Mouse (Mus musculus) left cerebral cortex, adult 2 months (tissue): ENCODE results near the gene Ctsw. TPM values are rescaled to one million over a fixed set of nuclear protein-coding genes. Genes with fewer than 3 reads are reported as not detected.
A peak's percentile ranks its signal among the peaks of the same experiment; 100 is the strongest.

ENCODE experiments used
- DNase-seq, 2 experiments: peaks; one replicate each; pipeline ENCODE4 v3.0.0; 2021 to 2022; ENCODE audit warnings: low spot score in 2 of 2, mixed read lengths in 1 of 2; ENCODE audit errors: extremely low spot score in 1 of 2
- H3K27ac ChIP-seq: fragments of 200-600 bp; 2 replicates; pipeline ENCODE4 v1.8.1; 2022
- H3K4me3 ChIP-seq: fragments of 200-600 bp; 2 replicates; pipeline ENCODE4 v1.8.1; 2022
- CTCF ChIP-seq: fragments of 200-600 bp; IDR thresholded peaks from 2 replicates; pipeline ENCODE4 v1.8.1; 2022; ENCODE audit warnings: antibody characterized with exemption, mild to moderate bottlenecking, moderate library complexity
- intact Hi-C: fragments of 180-260 bp; cut with DNase I; formaldehyde crosslinking; loops from one replicate; pipeline ENCODE4 v1.15.1; 2025
- total RNA-seq, 2 experiments: library from RNA; stranded (reverse); gene quantifications; 2 replicates each; pipeline ENCODE4 v1.2.3; 2021

Ctsw gene
- total RNA-seq, 2 experiments from 2014 or later: 0.36 to 0.47 TPM

DNA sequence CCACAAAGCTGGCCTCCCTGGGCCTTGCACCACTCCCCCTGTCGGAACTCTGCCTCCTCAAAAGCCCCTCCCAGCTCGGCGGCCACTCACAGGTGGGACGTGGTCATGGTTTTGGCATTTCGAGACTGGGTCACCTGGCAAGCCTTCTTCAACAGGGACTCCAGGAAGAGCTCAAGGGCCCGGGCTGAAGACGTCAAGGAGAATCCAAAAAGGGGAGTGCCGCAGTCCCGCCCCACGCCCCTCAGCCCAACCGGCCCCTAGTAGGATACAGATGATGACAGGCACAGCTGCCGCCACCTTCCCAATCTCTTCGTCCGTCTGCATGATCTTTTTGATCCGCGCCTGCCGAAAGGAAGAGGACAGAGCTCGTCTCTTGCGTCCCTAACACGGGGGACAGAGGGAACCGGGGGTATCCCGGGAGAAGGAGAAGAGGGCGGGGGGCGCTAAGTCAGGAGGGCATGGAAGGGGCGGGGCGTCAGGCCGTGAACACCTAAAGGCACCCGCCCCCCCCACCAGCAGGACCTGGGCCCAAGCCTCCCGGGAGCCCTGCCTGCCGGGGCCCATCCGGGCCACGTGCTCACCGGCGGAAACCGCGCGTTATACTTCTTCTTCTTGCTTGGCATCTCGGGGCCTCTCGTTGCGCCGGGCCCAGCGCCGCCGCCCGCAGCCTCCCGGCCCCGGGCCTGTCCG is 44.1 kb downstream of the Ctsw start:
- intact Hi-C loops: loop anchor here (1.0 to 2.0 kb wide), 3 partner anchors 33 to 66 kb away; partner anchors contain the start of genes Banf1, Ccdc85b, Cfl1 and Eif1ad
- no peak for TF ChIP-seq CTCF
- Histone ChIP-seq H3K27ac (peak overlapping the region; percentile 89), H3K4me3 (peak overlapping the region; percentile 88)
- peak; percentile 21 to 70 for DNase-seq

DNA sequence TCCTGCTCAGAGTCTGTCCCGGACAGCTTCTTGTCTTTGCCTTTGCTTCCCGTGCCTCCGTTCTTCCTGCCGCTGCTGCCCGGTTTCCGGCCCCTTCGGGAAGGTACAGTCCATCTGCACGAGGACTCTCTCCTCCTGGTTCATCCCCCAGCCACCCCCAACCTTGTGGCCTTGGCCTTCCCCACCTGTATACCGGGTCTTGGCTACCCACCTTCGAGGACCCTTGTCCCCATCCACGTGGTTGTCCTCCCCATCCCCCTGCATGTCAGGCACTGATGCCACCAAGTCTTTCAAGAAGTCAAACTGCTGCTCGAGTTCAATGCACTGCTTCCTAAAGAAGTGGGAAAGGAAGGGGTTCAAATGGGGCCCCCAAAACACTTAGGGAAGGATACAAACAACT is 44.7 kb downstream of the Ctsw start:
- no peak for TF ChIP-seq CTCF
- intact Hi-C loops: no loop called here
- no peak for DNase-seq

DNA sequence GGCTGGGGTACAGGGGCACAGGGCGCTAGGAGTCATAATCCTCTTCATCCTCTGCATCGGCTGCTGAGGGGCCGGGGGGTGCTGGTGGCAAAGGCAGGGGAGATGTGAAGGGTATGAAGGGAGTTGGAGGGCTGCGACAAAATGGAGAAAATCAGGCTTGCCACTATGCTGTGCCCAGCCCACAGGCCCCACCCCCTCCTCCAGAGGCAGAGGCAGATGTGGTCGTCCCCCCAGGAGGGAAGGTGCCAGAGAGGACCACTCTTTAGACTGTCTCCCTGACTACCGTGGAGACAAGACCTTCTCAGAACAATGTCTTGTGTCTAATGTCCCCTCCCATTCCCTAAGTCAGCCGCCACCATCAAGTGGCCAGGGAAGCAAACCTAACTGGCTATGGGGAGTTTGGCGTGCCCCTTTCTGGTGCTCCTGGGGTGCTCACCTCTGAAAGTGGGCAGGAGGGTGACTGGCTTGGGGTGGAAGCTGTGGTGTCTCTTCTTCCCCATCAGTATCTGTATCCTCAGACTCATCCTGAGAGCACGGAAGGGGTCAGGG is 45.3 kb downstream of the Ctsw start:
- Histone ChIP-seq H3K27ac (no peak overlapping the region), H3K4me3 (no peak overlapping the region)
- TF ChIP-seq CTCF: no peak
- intact Hi-C loops: no loop called here
- DNase-seq: no peak

More for the DNA sequence above, 44.7 kb downstream of the Ctsw start:
- H3K4me3 ChIP-seq: peak overlapping the region; percentile 88
- peak overlapping the region; percentile 89; the same call in 1 of the 2 replicates for H3K27ac ChIP-seq

DNA sequence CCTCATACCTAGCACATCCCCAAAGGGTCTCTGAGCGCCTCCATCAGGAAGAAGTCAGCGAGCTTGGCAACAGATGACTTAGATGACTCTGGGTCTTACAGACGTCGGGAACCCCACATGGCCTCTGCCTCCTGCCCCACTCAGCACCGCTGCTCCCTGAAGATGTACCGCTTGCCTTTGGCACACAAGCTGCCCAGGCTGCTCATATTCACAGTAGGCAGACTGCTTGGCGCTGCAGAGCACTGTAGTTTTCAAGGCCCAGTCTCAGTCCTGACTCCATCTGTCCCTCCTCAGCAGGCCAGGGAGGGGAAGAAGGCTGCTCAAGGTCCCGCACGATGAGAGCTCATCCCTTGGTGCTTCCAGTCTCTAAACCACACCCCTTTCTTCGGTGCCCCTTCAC is 46.0 kb downstream of the Ctsw start:
- no peak for TF ChIP-seq CTCF
- intact Hi-C loops: no loop called here
- H3K27ac ChIP-seq: no peak overlapping the region
- no peak for DNase-seq
- no peak overlapping the region for H3K4me3 ChIP-seq

DNA sequence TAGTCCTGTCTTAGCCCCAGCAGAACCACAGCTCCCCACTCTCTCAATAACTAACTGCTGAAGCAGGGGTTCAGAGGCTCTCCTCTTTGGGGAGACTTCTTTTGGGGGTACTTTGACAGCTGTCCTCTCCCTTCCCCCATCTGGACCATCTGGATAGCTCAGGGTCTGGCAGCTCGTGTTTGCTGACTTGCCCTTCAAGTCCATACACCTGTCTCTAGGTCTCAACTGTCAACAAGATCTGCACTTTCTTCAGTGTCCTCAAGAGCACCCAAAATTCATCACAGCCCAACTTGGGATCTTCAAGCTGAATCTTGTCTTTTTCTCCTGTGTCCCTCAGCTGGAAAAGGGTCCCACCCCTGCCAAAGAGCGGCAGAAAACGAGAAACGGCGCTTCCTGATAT is 46.5 kb downstream of the Ctsw start:
- no peak for DNase-seq
- Histone ChIP-seq H3K27ac (no peak overlapping the region), H3K4me3 (no peak overlapping the region)
- intact Hi-C loops: no loop called here
- no peak for TF ChIP-seq CTCF

DNA sequence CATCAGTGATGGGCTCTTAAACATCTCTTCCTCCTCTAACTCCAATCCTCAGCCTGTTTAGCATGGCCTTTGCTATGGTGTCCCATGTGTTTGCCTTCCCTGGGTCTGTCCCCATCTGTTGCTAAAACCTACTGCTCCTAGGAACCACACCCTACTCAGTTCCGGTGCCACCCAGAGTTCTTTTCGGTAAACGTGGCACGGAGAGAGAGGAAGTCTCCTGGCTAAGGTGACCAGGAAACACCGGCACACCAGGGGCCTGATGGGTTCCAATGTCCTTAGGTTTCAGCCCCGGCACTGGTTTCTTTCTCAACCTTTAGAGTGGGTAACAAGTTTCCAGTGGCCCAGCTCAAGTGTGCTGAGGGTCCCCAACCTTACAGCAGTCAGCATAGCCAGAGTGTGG is 47.7 kb downstream of the Ctsw start:
- intact Hi-C loops: no loop called here
- no peak for TF ChIP-seq CTCF
- Histone ChIP-seq H3K27ac (no peak overlapping the region), H3K4me3 (no peak overlapping the region)
- no peak for DNase-seq

DNA sequence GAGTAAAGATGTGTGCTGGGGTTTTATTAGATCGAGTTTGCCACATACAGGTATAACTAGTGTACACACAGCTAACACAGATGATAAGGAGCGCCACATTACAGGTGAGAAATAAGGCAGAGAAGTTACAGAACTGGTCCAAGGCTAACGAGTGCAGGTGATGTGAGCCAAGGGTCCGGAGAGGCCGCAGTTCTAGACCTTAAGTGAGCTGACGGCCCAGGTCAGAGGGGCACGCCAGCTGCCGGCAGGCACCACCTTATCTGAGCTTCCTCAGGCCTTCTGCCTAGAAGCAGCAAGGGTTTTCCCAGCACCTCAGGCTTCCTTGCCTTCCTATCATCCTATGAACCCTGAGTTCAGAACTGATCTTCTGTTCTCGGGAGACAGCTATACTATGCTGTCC is 48.7 kb downstream of the Ctsw start:
- H3K4me3 ChIP-seq: no peak overlapping the region
- no peak for TF ChIP-seq CTCF
- no peak overlapping the region for H3K27ac ChIP-seq
- intact Hi-C loops: no loop called here
- DNase-seq: no peak

- DNase-seq: no peak
- intact Hi-C loops: no loop called here
- TF ChIP-seq CTCF: no peak
- H3K4me3 ChIP-seq: no peak overlapping the region
- H3K27ac ChIP-seq: no peak overlapping the region
Measured at GRCm38 (mm10) chr19:5418750-5419466, 49.4 kb downstream of the Ctsw start.

Other genes with a start within 250 kb of the Ctsw start
- 10 to 100 TPM; 57.5 to 61.2 TPM for gene Pacs1, start 195.4 kb downstream of the Ctsw start, total RNA-seq
- gene Sf3b2, start 173.1 kb downstream of the Ctsw start, total RNA-seq: 100 to 1,000 TPM; 194 to 201 TPM
- gene Gal3st3, start 170.2 kb downstream of the Ctsw start, total RNA-seq: 10 to 100 TPM; 78.0 to 80.9 TPM
- gene Catsper1, start 132.8 kb downstream of the Ctsw start, total RNA-seq: not detected
- gene Cst6, start 118.9 kb downstream of the Ctsw start, total RNA-seq: 10 to 100 TPM; 25.7 to 27.4 TPM
- 10 to 100 TPM; 23.4 to 25.5 TPM for gene Eif1ad, start 101.8 kb downstream of the Ctsw start, total RNA-seq
- gene Banf1, start 101.3 kb downstream of the Ctsw start, total RNA-seq: 10 to 100 TPM; 75.5 to 82.2 TPM
- gene Sart1, start 79.8 kb downstream of the Ctsw start, total RNA-seq: 100 to 1,000 TPM in 1 of 2 experiments, 10 to 100 TPM in 1; 94.2 to 100 TPM
- not detected for gene Tsga10ip, start 66.0 kb downstream of the Ctsw start, total RNA-seq
- gene Drap1, start 43.5 kb downstream of the Ctsw start, total RNA-seq: 100 to 1,000 TPM; 248 to 267 TPM
- 10 to 100 TPM; 68.0 to 74.1 TPM for gene AI837181, start 43.4 kb downstream of the Ctsw start, total RNA-seq
- gene Fosl1, start 21.0 kb downstream of the Ctsw start, total RNA-seq: under 1 TPM in 1 of 2 experiments, not detected in 1; 0.65 TPM
- 10 to 100 TPM; 29.5 to 30.6 TPM for gene Ccdc85b, start 10.6 kb downstream of the Ctsw start, total RNA-seq
- gene Fibp, start 7.9 kb downstream of the Ctsw start, total RNA-seq: 10 to 100 TPM; 88.9 to 92.1 TPM
- gene Efemp2, start 5.4 kb upstream of the Ctsw start, total RNA-seq: 10 to 100 TPM; 16.8 to 17.2 TPM
- 10 to 100 TPM; 33.3 to 33.4 TPM for gene Mus81, start 19.9 kb upstream of the Ctsw start, total RNA-seq
- 1,000 to 10,000 TPM; 1,296 to 1,301 TPM for gene Cfl1, start 21.9 kb upstream of the Ctsw start, total RNA-seq
- gene 1700020D05Rik, start 35.3 kb upstream of the Ctsw start, total RNA-seq: 1 to 10 TPM; 8.0 to 9.2 TPM
- gene Snx32, start 42.0 kb upstream of the Ctsw start, total RNA-seq: 10 to 100 TPM; 81.5 to 89.0 TPM
- not detected for gene Ovol1, start 92.1 kb upstream of the Ctsw start, total RNA-seq
- gene Ap5b1, start 99.5 kb upstream of the Ctsw start, total RNA-seq: 1 to 10 TPM; 5.4 to 6.0 TPM
- 10 to 100 TPM; 77.7 to 82.4 TPM for gene Rnaseh2c, start 133.4 kb upstream of the Ctsw start, total RNA-seq
- gene Kat5, start 141.7 kb upstream of the Ctsw start, total RNA-seq: 10 to 100 TPM; 94.3 to 99.2 TPM
- gene Rela, start 169.0 kb upstream of the Ctsw start, total RNA-seq: 10 to 100 TPM; 23.4 to 25.4 TPM
- gene Sipa1, start 195.2 kb upstream of the Ctsw start, total RNA-seq: 10 to 100 TPM; 18.2 to 19.0 TPM
- 10 to 100 TPM; 16.2 to 17.0 TPM for gene Map3k11, start 220.2 kb upstream of the Ctsw start, total RNA-seq
- gene Pcnx3, start 220.4 kb upstream of the Ctsw start, total RNA-seq: 10 to 100 TPM; 77.5 to 80.0 TPM
- not detected for gene Kcnk7, start 235.9 kb upstream of the Ctsw start, total RNA-seq